Mouse (Mus musculus) urinary bladder, postnatal 25 days (tissue): ENCODE measurements around the gene Smim5.

Experiments used
- DNase-seq: peaks from one replicate; pipeline ENCODE4 v3.0.0; 2022; ENCODE audit warnings: low spot score

Gene Smim5

GRCm38 (mm10) chr11:115929031-115929430 lies 29.3 kb downstream of the Smim5 start:
- no peak for DNase-seq

- no peak for DNase-seq
Observed at GRCm38 (mm10) chr11:115929818-115930217, 30.1 kb downstream of the Smim5 start.

DNA sequence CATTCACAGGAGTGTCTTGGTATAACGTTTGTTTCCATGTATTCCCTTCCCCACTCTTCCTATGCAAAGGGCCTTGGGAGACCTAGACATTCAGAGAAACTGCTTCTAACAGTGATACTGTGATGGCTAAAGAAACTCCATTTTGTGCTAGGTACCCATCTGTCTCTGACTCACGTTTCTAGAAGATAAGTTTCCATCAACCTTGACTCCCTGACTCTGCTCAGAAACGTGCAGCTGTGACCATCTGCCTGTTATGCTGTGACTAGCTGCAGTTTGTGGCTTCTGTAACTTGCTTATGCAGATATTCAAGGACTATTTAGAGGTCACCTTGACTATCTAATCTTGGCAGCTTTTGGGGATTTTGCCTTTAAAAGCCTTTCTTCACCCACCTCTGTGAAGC lies 31.5 kb downstream of the Smim5 start:
- no peak for DNase-seq

DNA sequence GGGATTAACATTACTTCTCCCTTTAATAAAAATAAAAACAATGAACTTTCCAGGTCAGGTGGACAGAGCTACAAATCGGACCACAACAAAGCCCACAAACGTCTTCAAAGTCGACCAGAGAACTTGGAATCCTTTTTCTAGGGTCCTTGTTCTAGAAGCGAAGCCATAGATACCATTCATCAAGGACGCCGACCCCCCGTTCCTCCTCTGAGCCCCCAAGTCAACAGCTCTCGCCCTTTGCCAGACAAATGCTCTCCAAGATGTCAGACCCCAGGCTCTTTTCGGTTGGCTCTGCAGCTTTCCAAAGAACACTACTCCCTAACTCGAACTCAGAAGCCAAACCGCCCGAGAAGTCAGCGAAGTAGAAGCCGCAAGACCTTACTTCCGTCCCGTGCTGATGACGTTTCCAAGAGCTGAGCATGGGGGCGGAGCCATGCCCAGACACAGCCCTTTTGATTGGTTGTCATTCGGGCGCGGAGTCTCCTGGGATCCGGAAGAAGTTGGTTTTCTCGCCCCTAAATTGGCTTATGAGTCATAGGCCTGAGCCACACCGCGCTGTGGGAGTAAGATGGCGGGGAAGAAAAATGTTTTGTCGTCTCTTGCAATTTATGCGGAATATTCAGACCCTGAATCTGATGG lies 33.5 kb downstream of the Smim5 start, which contains the start of the genes Sap30bp and Recql5:
Gene Sap30bp, plus strand, starts transcription at position 175 of the 639 bp plus-strand sequence.
Gene Recql5, minus strand, starts transcription at position 370 of the 639 bp plus-strand sequence.
- DNase-seq: peak; percentile 95

- no peak for DNase-seq
Observed at GRCm38 (mm10) chr11:115933747-115934110, 34.0 kb downstream of the Smim5 start.

DNA sequence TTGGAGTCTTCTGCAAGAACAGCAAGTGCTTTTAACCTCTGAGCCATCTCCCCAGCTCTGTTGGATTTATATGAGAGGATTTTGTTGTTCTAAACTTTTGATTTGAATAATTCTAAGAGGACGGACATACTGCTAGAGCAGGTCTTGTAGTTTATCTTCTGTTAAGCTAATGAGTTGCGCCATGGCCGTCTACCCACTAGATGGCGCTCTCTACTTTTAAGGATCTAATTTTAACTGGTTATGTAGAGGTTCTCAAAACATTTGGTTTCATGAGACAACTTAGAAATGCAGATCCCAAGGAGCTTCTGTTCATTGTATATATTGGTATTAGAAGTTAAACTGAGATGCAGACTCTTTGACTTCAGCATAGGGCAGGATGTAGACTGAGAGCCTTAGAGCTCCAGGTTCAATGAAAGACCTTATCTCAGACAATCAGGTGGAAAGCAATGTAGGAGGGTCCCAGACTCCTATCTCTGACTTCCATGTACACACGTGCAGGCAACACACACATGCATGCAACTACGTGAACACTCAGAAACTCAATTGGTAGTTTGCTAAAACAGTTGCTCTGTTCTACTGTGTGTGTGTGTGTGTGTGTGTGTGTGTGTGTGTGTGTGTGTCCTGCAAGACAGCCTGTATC lies 40.0 kb downstream of the Smim5 start:
- DNase-seq: peak; percentile 55

DNA sequence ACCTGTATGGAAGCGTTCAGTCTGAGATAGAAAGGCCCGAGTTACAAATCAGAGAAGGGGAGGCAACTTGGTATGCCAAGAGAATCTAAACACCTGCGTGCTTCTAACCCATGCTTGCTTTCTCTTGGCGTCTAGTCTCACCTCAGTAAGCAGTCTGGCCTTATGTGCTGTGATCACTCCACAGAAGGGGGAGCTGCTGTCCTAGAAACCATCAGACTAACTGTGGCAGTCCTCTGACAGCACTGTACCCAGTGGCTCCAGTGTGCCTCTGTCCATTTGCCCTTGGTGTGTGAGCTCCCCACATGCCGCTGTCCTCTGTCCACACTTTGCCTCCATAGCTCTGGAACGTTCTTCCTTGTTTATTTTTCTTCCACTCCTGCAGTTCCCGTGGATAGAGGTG lies 42.2 kb downstream of the Smim5 start:
- no peak for DNase-seq

- DNase-seq: no peak
Observed at GRCm38 (mm10) chr11:115945247-115945646, 45.5 kb downstream of the Smim5 start.

- no peak for DNase-seq
Observed at GRCm38 (mm10) chr11:115946221-115946828, 46.6 kb downstream of the Smim5 start.

DNA sequence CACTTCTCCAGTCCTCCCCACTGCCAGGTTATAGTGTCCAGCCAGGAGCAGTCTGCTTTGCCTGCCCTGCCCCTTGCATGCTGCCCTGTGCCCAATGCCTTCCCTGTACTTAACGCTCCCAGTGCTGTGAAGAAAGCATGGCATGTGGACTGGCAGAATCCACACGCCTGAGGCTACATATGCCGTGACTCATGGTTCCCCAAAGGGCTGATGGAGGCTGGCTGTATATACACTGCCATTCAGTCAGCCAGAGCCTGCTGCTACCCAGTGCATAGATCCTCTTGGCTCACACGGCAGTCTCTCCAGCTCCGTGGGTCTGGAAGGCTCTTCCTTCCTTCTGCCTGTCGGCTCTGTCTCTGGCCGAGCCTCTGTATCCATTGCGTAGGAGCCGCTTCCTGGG lies 48.5 kb downstream of the Smim5 start:
- no peak for DNase-seq

- no peak for DNase-seq
Observed at GRCm38 (mm10) chr11:115950719-115951118, 51.0 kb downstream of the Smim5 start.

DNA sequence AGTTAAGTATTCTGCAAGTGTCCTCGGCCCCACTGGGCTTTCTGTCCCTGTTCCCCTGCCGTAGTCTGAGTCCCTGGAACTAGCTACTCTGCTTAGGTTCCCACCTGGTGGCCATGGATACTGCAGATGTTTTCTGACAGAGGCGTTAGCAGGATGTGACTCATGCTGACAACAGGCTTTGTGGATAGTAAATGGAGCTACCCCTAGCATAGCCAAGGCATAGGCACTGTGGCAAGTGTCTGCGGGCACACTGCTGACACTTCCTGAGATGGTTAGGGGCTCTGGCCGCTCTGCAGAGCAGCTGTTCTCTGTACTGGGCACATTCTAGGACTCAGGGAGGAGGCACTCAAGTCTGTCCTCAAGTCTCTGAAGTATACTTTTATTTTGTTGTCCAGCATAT lies 54.9 kb downstream of the Smim5 start:
- DNase-seq: no peak

DNA sequence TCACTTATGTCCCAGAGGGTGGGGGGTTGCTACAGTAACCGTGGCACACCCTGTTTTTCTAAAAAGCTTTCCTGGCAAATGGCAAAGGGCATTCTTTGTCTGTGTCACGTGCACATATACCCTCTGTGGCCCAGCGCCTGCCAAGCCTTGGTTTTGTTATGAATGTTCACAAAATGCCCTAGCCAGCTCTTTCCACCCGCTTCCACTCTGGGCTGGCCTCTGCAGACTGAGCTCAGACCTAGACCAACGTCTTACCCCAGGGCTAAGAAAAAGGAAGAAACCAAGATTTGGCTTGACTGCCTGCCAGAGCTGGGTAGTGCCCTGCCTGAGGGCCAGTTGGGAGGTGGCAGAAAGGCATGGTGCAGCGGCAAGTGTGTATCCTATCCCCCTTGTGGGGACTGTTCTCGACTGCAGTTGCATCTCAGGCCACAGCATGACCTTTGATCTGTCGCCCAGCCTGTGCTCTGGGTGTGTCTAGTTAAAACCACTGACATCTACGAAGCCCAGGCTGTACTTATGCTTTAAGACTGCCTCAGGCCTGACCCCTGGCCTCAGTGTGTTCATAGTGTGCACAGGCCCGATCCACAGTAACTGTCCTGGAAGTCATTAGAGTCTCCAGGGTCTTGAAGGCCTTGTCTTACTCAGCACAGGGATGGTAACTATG lies 55.6 kb downstream of the Smim5 start:
- DNase-seq: peak; percentile 23
